Mouse (Mus musculus) kidney, embryonic 14.5 days (tissue): Measurements from ENCODE around the gene Olfr247. TPM values are rescaled to one million over a fixed set of nuclear protein-coding genes. Genes with fewer than 3 reads are reported as not detected.

Source experiments
- ATAC-seq: fragments of 200-750 bp; cut with Nextera tagmentation; 2 replicates; pipeline ENCODE4 v1.8.0; 2017; ENCODE audit warnings: moderate number of reproducible peaks, mild to moderate bottlenecking, moderate TSS enrichment, moderate library complexity; ENCODE audit not compliant: low FRiP score, low TSS enrichment
- H3K27ac ChIP-seq: fragments of 300-500 bp; sonication (generic); 2 replicates; pipeline ENCODE4 v1.5.1; 2014; ENCODE audit warnings: low read depth, mild to moderate bottlenecking, low read length, moderate library complexity, mixed read lengths
- H3K27me3 ChIP-seq: fragments of 300-500 bp; sonication (generic); 2 replicates; pipeline ENCODE4 v1.6.1; 2014; ENCODE audit warnings: mild to moderate bottlenecking, low read length; ENCODE audit not compliant: control insufficient read depth, insufficient read depth
- H3K36me3 ChIP-seq: fragments of 300-500 bp; sonication (generic); 2 replicates; pipeline ENCODE4 v1.6.1; 2014; ENCODE audit warnings: low read length, mixed read lengths; ENCODE audit not compliant: control insufficient read depth, insufficient read depth
- H3K4me1 ChIP-seq: fragments of 300-500 bp; sonication (generic); 2 replicates; pipeline ENCODE4 v1.6.1; 2014; ENCODE audit warnings: low read length, mixed read lengths; ENCODE audit not compliant: control insufficient read depth, insufficient read depth
- H3K4me2 ChIP-seq: fragments of 300-500 bp; sonication (generic); replicated peaks from 2 replicates; pipeline ENCODE4 v1.6.1; 2014; ENCODE audit warnings: low read depth, mild to moderate bottlenecking, low read length
- H3K4me3 ChIP-seq: fragments of 300-500 bp; sonication (generic); 2 replicates; pipeline ENCODE4 v1.5.1; 2014; ENCODE audit warnings: mild to moderate bottlenecking, low read length
- H3K9ac ChIP-seq: fragments of 300-500 bp; sonication (generic); 2 replicates; pipeline ENCODE4 v1.6.1; 2014; ENCODE audit warnings: low read depth, mild to moderate bottlenecking, low read length, moderate library complexity
- H3K9me3 ChIP-seq: fragments of 300-500 bp; sonication (generic); 2 replicates; pipeline ENCODE4 v1.6.1; 2016; ENCODE audit warnings: low read length; ENCODE audit not compliant: control insufficient read depth
- WGBS: fragments of 180-500 bp; shearing (Covaris S2); extraction: QIAGEN DNeasy Blood & Tissue Kit; methylation state at CpG from one replicate; pipeline ENCODE4 v1.1.7; 2014; 5-methylcytosine and 5-hydroxymethylcytosine counted together
- polyA plus RNA-seq: library from polyadenylated mRNA; unstranded; fragments of >200 nt; fragmentation: Nextera tagmentation; extraction: Ambion mirVana; gene quantifications from 2 replicates; pipeline ENCODE4 v1.2.1, GENCODE M21; 2014

The Olfr247 gene
- polyA plus RNA-seq, 1 experiment from 2014 or later = not detected

GRCm38 (mm10) chr10:129949000-129949399, 26.9 kb downstream of the Olfr247 start, which contains the start of gene Olfr818:
Gene Olfr818, minus strand, starts transcription at chr10:129949100.
- Histone ChIP-seq H3K27ac (no peak within 1 kb of the TSS), H3K9ac (no peak within 1 kb of the TSS), H3K4me1 (no peaks in the 10 kb centered on the region), H3K4me3 (no peak within 1 kb of the TSS), H3K4me2 (no peak within 1 kb of the TSS), H3K27me3 (no peaks in the 10 kb centered on the region), H3K36me3 (no peaks in the 10 kb centered on the region), H3K9me3 (no peaks in the 10 kb centered on the region)
- WGBS = 89% methylated on average over 2 of the region's 2 CpGs
- no peak for ATAC-seq

Other genes starting within 250 kb of the Olfr247 start
- gene Olfr805, start 246.8 kb downstream of the Olfr247 start, polyA plus RNA-seq = not detected in 2 replicates
- not detected in 2 replicates for gene Olfr806, start 234.2 kb downstream of the Olfr247 start, polyA plus RNA-seq
- gene Olfr807, start 218.3 kb downstream of the Olfr247 start, polyA plus RNA-seq = not detected in 2 replicates
- not detected in 2 replicates for gene Olfr808, start 210.7 kb downstream of the Olfr247 start, polyA plus RNA-seq
- gene Olfr809, start 201.5 kb downstream of the Olfr247 start, polyA plus RNA-seq = not detected in 2 replicates
- gene Olfr810, start 181.2 kb downstream of the Olfr247 start, polyA plus RNA-seq = not detected in 2 replicates
- not detected in 2 replicates for gene Olfr811, start 171.7 kb downstream of the Olfr247 start, polyA plus RNA-seq
- gene Olfr812, start 130.0 kb downstream of the Olfr247 start, polyA plus RNA-seq = not detected in 2 replicates
- not detected in 2 replicates for gene Olfr813, start 120.8 kb downstream of the Olfr247 start, polyA plus RNA-seq
- gene Olfr814, start 96.3 kb downstream of the Olfr247 start, polyA plus RNA-seq = not detected in 2 replicates
- not detected in 2 replicates for gene Olfr815, start 70.3 kb downstream of the Olfr247 start, polyA plus RNA-seq
- gene Olfr816, start 60.5 kb downstream of the Olfr247 start, polyA plus RNA-seq = not detected in 2 replicates
- not detected in 2 replicates for gene Olfr818, start 27.0 kb downstream of the Olfr247 start, polyA plus RNA-seq
- gene Olfr819, start 8.9 kb downstream of the Olfr247 start, polyA plus RNA-seq = not detected in 2 replicates
- gene Gm10310, start 8.9 kb upstream of the Olfr247 start, polyA plus RNA-seq = not detected in 2 replicates
- not detected in 2 replicates for gene Olfr820, start 36.5 kb upstream of the Olfr247 start, polyA plus RNA-seq
- not detected in 2 replicates for gene Olfr821, start 54.2 kb upstream of the Olfr247 start, polyA plus RNA-seq
- not detected in 2 replicates for gene Olfr822, start 95.1 kb upstream of the Olfr247 start, polyA plus RNA-seq
- not detected in 2 replicates for gene Olfr823, start 139.2 kb upstream of the Olfr247 start, polyA plus RNA-seq
- gene Olfr824, start 153.9 kb upstream of the Olfr247 start, polyA plus RNA-seq = not detected in 2 replicates
- gene Olfr825, start 190.6 kb upstream of the Olfr247 start, polyA plus RNA-seq = not detected in 2 replicates
- gene Olfr826, start 208.0 kb upstream of the Olfr247 start, polyA plus RNA-seq = not detected in 2 replicates
- not detected in 2 replicates for gene Olfr827, start 238.3 kb upstream of the Olfr247 start, polyA plus RNA-seq